Mouse (Mus musculus) limb, embryonic 12.5 days (tissue): ENCODE results near the gene Epb41l2. TPM values are rescaled to one million over a fixed set of nuclear protein-coding genes. Genes with fewer than 3 reads are reported as not detected.
A peak's percentile ranks its signal among the peaks of the same experiment; 100 is the strongest.

Source experiments
- ATAC-seq: fragments of 200-750 bp; cut with Nextera tagmentation; 2 replicates; pipeline ENCODE4 v1.8.0; 2017; ENCODE audit warnings: low read depth, moderate TSS enrichment; ENCODE audit not compliant: insufficient number of reproducible peaks, insufficient read depth, low FRiP score, low TSS enrichment
- H3K27ac ChIP-seq: fragments of 300-500 bp; sonication (generic); 2 replicates; pipeline ENCODE4 v1.5.1; 2016; ENCODE audit warnings: mild to moderate bottlenecking, moderate library complexity
- H3K27me3 ChIP-seq: fragments of 300-500 bp; sonication (generic); 2 replicates; pipeline ENCODE4 v1.6.1; 2016; ENCODE audit warnings: mild to moderate bottlenecking, moderate library complexity
- H3K36me3 ChIP-seq: fragments of 300-500 bp; sonication (generic); 2 replicates; pipeline ENCODE4 v1.6.1; 2016; ENCODE audit warnings: mild to moderate bottlenecking, moderate library complexity
- H3K4me1 ChIP-seq: fragments of 300-500 bp; sonication (generic); replicated peaks from 2 replicates; pipeline ENCODE4 v1.6.1; 2016
- H3K4me2 ChIP-seq: fragments of 300-500 bp; sonication (generic); 2 replicates; pipeline ENCODE4 v1.6.1; 2016; ENCODE audit warnings: mild to moderate bottlenecking, moderate library complexity
- H3K4me3 ChIP-seq: fragments of 300-500 bp; sonication (generic); replicated peaks from 2 replicates; pipeline ENCODE4 v1.5.1; 2016; ENCODE audit warnings: mild to moderate bottlenecking
- H3K9ac ChIP-seq: fragments of 300-500 bp; sonication (generic); replicated peaks from 2 replicates; pipeline ENCODE4 v1.6.1; 2016; ENCODE audit warnings: mild to moderate bottlenecking, moderate library complexity
- H3K9me3 ChIP-seq: fragments of 300-500 bp; sonication (generic); 2 replicates; pipeline ENCODE4 v1.6.1; 2016; ENCODE audit warnings: mild to moderate bottlenecking, moderate library complexity
- WGBS: fragments of 180-500 bp; shearing (Covaris S2); methylation state at CpG from one replicate; pipeline ENCODE4 v1.1.7; 2016; 5-methylcytosine and 5-hydroxymethylcytosine counted together
- polyA plus RNA-seq: library from polyadenylated mRNA; unstranded; fragments of >200 nt; fragmentation: Nextera tagmentation; extraction: Ambion mirVana; gene quantifications from 2 replicates; pipeline ENCODE4 v1.2.1, GENCODE M21; 2016

The Epb41l2 gene
- polyA plus RNA-seq, result 106 and 111 TPM in 2 replicates

GRCm38 (mm10) chr10:25359208-25359958 is at the start of gene Epb41l2:
Epb41l2 (plus strand) TSS chr10:25359798.
- Histone ChIP-seq H3K9me3 (peaks cover under 1% of the 10 kb centered on the region; the same call in 1 of the 2 replicates), H3K27ac (peak within 1 kb of the TSS; percentile 92), H3K27me3 (no peaks in the 10 kb centered on the region), H3K4me3 (peak within 1 kb of the TSS; percentile 98), H3K36me3 (no peaks in the 10 kb centered on the region), H3K4me2 (peak within 1 kb of the TSS; percentile 76), H3K9ac (peak within 1 kb of the TSS; percentile 96), H3K4me1 (peaks cover 35% of the 10 kb centered on the region)
- peak; percentile 87 for ATAC-seq
- WGBS, result 1% methylated on average over 49 of the region's 55 CpGs

- 0 out of 2 replicates have a peak, but pooled peaks cover 5% of the 10 kb centered on the region for H3K27me3 ChIP-seq
- H3K9me3 ChIP-seq, result no peaks in the 10 kb centered on the region
- H3K4me3 ChIP-seq, result no peak overlapping the region
- no peak overlapping the region for H3K27ac ChIP-seq
- 86% methylated on average over 5 of the region's 5 CpGs for WGBS
- no peak overlapping the region for H3K4me2 ChIP-seq
- H3K9ac ChIP-seq, result no peak overlapping the region
- peaks cover 20% of the 10 kb centered on the region for H3K4me1 ChIP-seq
- no peak for ATAC-seq
- H3K36me3 ChIP-seq, result no peaks in the 10 kb centered on the region
These were observed 49.6 kb upstream of the Epb41l2 start for GRCm38 (mm10) chr10:25309996-25310395.

- Histone ChIP-seq H3K9me3 (no peaks in the 10 kb centered on the region), H3K27ac (no peak overlapping the region), H3K4me2 (no peak overlapping the region), H3K36me3 (no peaks in the 10 kb centered on the region), H3K4me3 (no peak overlapping the region), H3K9ac (no peak overlapping the region), H3K27me3 (0 out of 2 replicates have a peak, but pooled peaks cover 5% of the 10 kb centered on the region), H3K4me1 (peaks cover 21% of the 10 kb centered on the region)
- no peak for ATAC-seq
- WGBS, result 85% methylated on average over 4 of the region's 4 CpGs
These were observed 48.9 kb upstream of the Epb41l2 start for GRCm38 (mm10) chr10:25310736-25311135.

GRCm38 (mm10) chr10:25311554-25312212 is 47.9 kb upstream of the Epb41l2 start:
- Histone ChIP-seq H3K4me2 (no peak overlapping the region), H3K9ac (no peak overlapping the region), H3K36me3 (no peaks in the 10 kb centered on the region), H3K4me1 (peaks cover 21% of the 10 kb centered on the region), H3K27me3 (0 out of 2 replicates have a peak, but pooled peaks cover 5% of the 10 kb centered on the region), H3K27ac (no peak overlapping the region), H3K4me3 (no peak overlapping the region), H3K9me3 (no peaks in the 10 kb centered on the region)
- ATAC-seq, result no peak
- 71% methylated on average over 9 of the region's 9 CpGs for WGBS

GRCm38 (mm10) chr10:25313856-25314584 is 45.6 kb upstream of the Epb41l2 start:
- no peak overlapping the region for H3K27ac ChIP-seq
- no peak overlapping the region for H3K9ac ChIP-seq
- peak; percentile 63; the same call in 1 of the 2 replicates for ATAC-seq
- peaks cover 32% of the 10 kb centered on the region for H3K4me1 ChIP-seq
- H3K4me2 ChIP-seq, result peak overlapping the region; percentile 43
- H3K27me3 ChIP-seq, result 0 out of 2 replicates have a peak, but pooled peaks cover 5% of the 10 kb centered on the region
- 3% methylated on average over 17 of the region's 17 CpGs for WGBS
- no peaks in the 10 kb centered on the region for H3K9me3 ChIP-seq
- H3K4me3 ChIP-seq, result no peak overlapping the region
- no peaks in the 10 kb centered on the region for H3K36me3 ChIP-seq

- 0 out of 2 replicates have a peak, but pooled peaks cover 5% of the 10 kb centered on the region for H3K27me3 ChIP-seq
- H3K4me1 ChIP-seq, result peaks cover 40% of the 10 kb centered on the region
- no peak overlapping the region for H3K4me2 ChIP-seq
- ATAC-seq, result no peak
- no peak overlapping the region for H3K9ac ChIP-seq
- no peak overlapping the region for H3K4me3 ChIP-seq
- no peak overlapping the region for H3K27ac ChIP-seq
- H3K36me3 ChIP-seq, result no peaks in the 10 kb centered on the region
- no peaks in the 10 kb centered on the region for H3K9me3 ChIP-seq
These were observed 41.9 kb upstream of the Epb41l2 start for GRCm38 (mm10) chr10:25317665-25318064.

- no peak overlapping the region for H3K4me2 ChIP-seq
- 80% methylated on average over 5 of the region's 5 CpGs for WGBS
- H3K9ac ChIP-seq, result no peak overlapping the region
- H3K9me3 ChIP-seq, result no peaks in the 10 kb centered on the region
- H3K4me3 ChIP-seq, result no peak overlapping the region
- no peaks in the 10 kb centered on the region for H3K36me3 ChIP-seq
- H3K27ac ChIP-seq, result no peak overlapping the region
- no peak for ATAC-seq
- peaks cover 34% of the 10 kb centered on the region for H3K4me1 ChIP-seq
- H3K27me3 ChIP-seq, result no peaks in the 10 kb centered on the region
These were observed 41.2 kb upstream of the Epb41l2 start for GRCm38 (mm10) chr10:25318405-25318804.

GRCm38 (mm10) chr10:25319531-25319930 is 40.1 kb upstream of the Epb41l2 start:
- peaks cover 29% of the 10 kb centered on the region for H3K4me1 ChIP-seq
- H3K27ac ChIP-seq, result no peak overlapping the region
- no peak overlapping the region for H3K4me3 ChIP-seq
- no peak overlapping the region for H3K9ac ChIP-seq
- H3K36me3 ChIP-seq, result no peaks in the 10 kb centered on the region
- ATAC-seq, result no peak
- H3K27me3 ChIP-seq, result no peaks in the 10 kb centered on the region
- H3K4me2 ChIP-seq, result no peak overlapping the region
- no peaks in the 10 kb centered on the region for H3K9me3 ChIP-seq

GRCm38 (mm10) chr10:25321198-25321597 is 38.4 kb upstream of the Epb41l2 start:
- Histone ChIP-seq H3K4me2 (no peak overlapping the region), H3K9ac (no peak overlapping the region), H3K27me3 (no peaks in the 10 kb centered on the region), H3K27ac (no peak overlapping the region), H3K36me3 (no peaks in the 10 kb centered on the region), H3K4me1 (peaks cover 23% of the 10 kb centered on the region), H3K4me3 (no peak overlapping the region), H3K9me3 (no peaks in the 10 kb centered on the region)
- WGBS, result 85% methylated on average over 4 of the region's 4 CpGs
- no peak for ATAC-seq

GRCm38 (mm10) chr10:25325690-25326089 is 33.9 kb upstream of the Epb41l2 start:
- H3K4me2 ChIP-seq, result no peak overlapping the region
- H3K4me3 ChIP-seq, result no peak overlapping the region
- no peak overlapping the region for H3K27ac ChIP-seq
- 75% methylated on average over 4 of the region's 4 CpGs for WGBS
- H3K36me3 ChIP-seq, result no peaks in the 10 kb centered on the region
- peaks cover 8% of the 10 kb centered on the region for H3K4me1 ChIP-seq
- H3K27me3 ChIP-seq, result no peaks in the 10 kb centered on the region
- ATAC-seq, result no peak
- H3K9me3 ChIP-seq, result no peaks in the 10 kb centered on the region
- H3K9ac ChIP-seq, result no peak overlapping the region

GRCm38 (mm10) chr10:25327511-25327910 is 32.1 kb upstream of the Epb41l2 start:
- Histone ChIP-seq H3K9ac (no peak overlapping the region), H3K27me3 (no peaks in the 10 kb centered on the region), H3K9me3 (no peaks in the 10 kb centered on the region), H3K4me1 (peaks cover under 1% of the 10 kb centered on the region; the same call in 1 of the 2 replicates), H3K4me2 (no peak overlapping the region), H3K4me3 (no peak overlapping the region), H3K27ac (no peak overlapping the region), H3K36me3 (no peaks in the 10 kb centered on the region)
- ATAC-seq, result no peak
- WGBS, result 79% methylated on average over 6 of the region's 6 CpGs
